Mouse (Mus musculus): Measurements from ENCODE around the gene Knl1. TPM values are rescaled to one million over a fixed set of nuclear protein-coding genes. Genes with fewer than 3 reads are reported as not detected.
A peak's percentile ranks its signal among the peaks of the same experiment; 100 is the strongest.

Gene Knl1
- polyA plus RNA-seq, 1 experiment, result 1.4 TPM

DNA sequence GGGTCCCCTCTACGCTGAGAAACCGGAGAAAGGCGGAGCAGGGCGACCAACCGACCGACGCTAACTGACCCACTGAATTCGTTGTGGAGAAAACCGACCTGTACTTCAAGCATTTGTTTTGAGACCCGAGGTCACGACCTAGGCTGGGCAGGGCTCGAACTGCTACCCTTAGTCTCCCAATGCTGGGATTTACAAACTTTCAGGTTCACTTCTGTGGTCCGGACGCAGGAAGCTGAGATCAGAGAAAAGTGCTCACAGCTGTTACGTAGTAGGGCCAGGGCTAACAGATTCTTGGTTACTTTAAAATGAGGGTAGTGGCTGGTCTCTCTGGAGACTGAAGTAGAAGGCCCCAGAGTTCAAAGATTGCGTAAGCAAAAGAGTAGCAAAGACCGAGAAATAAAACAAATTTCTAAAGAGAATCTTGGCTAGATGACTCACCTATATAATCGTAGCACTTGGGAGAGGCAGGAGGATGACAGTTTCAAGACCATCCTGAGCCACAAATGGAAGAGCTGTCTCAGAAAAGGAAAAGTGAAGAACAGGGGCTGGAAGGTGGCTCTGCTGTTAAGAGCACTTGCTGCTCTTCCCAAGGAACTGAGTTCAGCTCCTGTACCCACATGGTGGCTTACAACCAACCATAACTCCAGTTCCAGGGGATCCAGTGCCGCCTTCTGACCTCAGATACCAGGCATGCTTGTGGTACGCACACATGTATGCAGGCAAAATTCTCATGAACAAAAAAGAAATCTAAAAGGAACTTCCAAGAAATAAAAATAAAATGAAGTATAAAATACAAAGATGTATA is 66.4 kb downstream of the Knl1 start:
- Histone ChIP-seq H3K4me2 (ENCODE audit: low read depth) (peak overlapping the region; percentile 79), H3K79me2 (ENCODE audit: control insufficient read depth, insufficient read depth) (peaks cover 18% of the 10 kb centered on the region), H3K27me3 (ENCODE audit: control insufficient read depth, insufficient read depth, insufficient read length) (no peaks in the 10 kb centered on the region), H3K36me3 (ENCODE audit: control insufficient read depth, insufficient read depth) (no peaks in the 10 kb centered on the region), H3K4me3 (peak overlapping the region; percentile 70), H3ac (ENCODE audit: control insufficient read depth, insufficient read length) (no peak overlapping the region)
- TF ChIP-seq REST (IDR thresholded peaks at IDR 0.05; ENCODE audit: insufficient read depth, insufficient read length), result no peak
- TF ChIP-seq E2F4 (IDR thresholded peaks at IDR 0.05; ENCODE audit: insufficient read depth), result no peak
- TF ChIP-seq MYOG (IDR thresholded peaks at IDR 0.05; ENCODE audit: control insufficient read depth in 1 of 3, insufficient read depth in 1 of 3, insufficient read length in 2 of 3, low read depth in 2 of 3), result no peak
- TF ChIP-seq MAX (IDR thresholded peaks at IDR 0.05; ENCODE audit: low read depth), result no peak

DNA sequence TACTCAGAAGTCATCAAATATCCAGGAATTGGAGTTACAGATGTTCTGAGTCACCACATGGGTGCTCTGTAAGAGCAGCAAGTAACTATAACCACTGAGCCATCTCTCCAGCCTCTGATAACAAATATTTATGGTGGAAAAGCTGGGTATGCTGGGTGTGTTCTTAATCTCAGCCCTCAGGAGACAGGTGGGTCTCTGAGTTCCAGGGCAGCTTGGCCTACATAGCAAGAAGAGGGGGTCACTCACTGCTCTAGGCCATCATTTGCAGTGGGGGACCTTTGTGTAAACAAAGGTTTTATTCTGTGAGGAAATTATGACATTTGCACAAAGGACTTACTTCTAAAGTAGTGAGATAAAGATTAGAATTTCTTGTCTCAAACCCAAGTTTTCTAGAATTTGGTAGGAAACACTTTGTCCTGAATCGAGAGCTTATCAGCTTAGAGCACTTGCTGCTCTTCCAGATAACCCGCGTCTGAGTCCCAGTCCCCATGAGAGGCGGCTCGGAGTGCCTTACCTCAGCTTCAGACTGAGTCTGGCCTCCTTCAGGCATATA is 89.5 kb downstream of the Knl1 start:
- Histone ChIP-seq H3K4me3 (no peak overlapping the region), H3ac (ENCODE audit: control insufficient read depth, insufficient read length) (no peak overlapping the region), H3K27me3 (ENCODE audit: control insufficient read depth, insufficient read depth, insufficient read length) (no peaks in the 10 kb centered on the region), H3K79me2 (ENCODE audit: control insufficient read depth, insufficient read depth) (no peaks in the 10 kb centered on the region), H3K4me2 (ENCODE audit: low read depth) (no peak overlapping the region), H3K36me3 (ENCODE audit: control insufficient read depth, insufficient read depth) (peaks cover 56% of the 10 kb centered on the region)
- TF ChIP-seq MAX (IDR thresholded peaks at IDR 0.05; ENCODE audit: low read depth), result no peak
- no peak for TF ChIP-seq TCF12 (IDR thresholded peaks at IDR 0.05; ENCODE audit: insufficient read depth, poor library complexity, severe bottlenecking)
- no peak for TF ChIP-seq CEBPB (IDR thresholded peaks at IDR 0.05; ENCODE audit: insufficient read depth, poor library complexity, severe bottlenecking)
- TF ChIP-seq REST (IDR thresholded peaks at IDR 0.05; ENCODE audit: insufficient read depth, insufficient read length), result no peak
- no peak for TF ChIP-seq POLR2AphosphoS2 (IDR thresholded peaks at IDR 0.05; ENCODE audit: insufficient read length, low read depth)
- TF ChIP-seq MYOG (IDR thresholded peaks at IDR 0.05; ENCODE audit: control insufficient read depth in 1 of 3, insufficient read depth in 1 of 3, insufficient read length in 2 of 3, low read depth in 2 of 3), result no peak
- no peak for TF ChIP-seq SRF (IDR thresholded peaks at IDR 0.05; ENCODE audit: control insufficient read depth, insufficient read length, low read depth)
- TF ChIP-seq TCF3 (IDR thresholded peaks at IDR 0.05; ENCODE audit: insufficient read length, low read depth), result no peak
- TF ChIP-seq E2F4 (IDR thresholded peaks at IDR 0.05; ENCODE audit: insufficient read depth), result no peak
- no peak for TF ChIP-seq USF1 (IDR thresholded peaks at IDR 0.05; ENCODE audit: low read depth)
- no peak for TF ChIP-seq POLR2A (IDR thresholded peaks at IDR 0.05; ENCODE audit: insufficient read length, low read depth)
- TF ChIP-seq MYOD1 (IDR thresholded peaks at IDR 0.05; ENCODE audit: control insufficient read depth in 1 of 3, insufficient read length in 2 of 3, low read depth in 2 of 3), result no peak

- Histone ChIP-seq H3K4me2 (ENCODE audit: low read depth) (no peak overlapping the region), H3K36me3 (ENCODE audit: control insufficient read depth, insufficient read depth) (peaks cover 35% of the 10 kb centered on the region), H3K27me3 (ENCODE audit: control insufficient read depth, insufficient read depth, insufficient read length) (no peaks in the 10 kb centered on the region), H3K4me3 (no peak overlapping the region), H3ac (ENCODE audit: control insufficient read depth, insufficient read length) (no peak overlapping the region), H3K79me2 (ENCODE audit: control insufficient read depth, insufficient read depth) (no peaks in the 10 kb centered on the region)
- TF ChIP-seq TCF12 (IDR thresholded peaks at IDR 0.05; ENCODE audit: insufficient read depth, poor library complexity, severe bottlenecking) (no peak), POLR2A (IDR thresholded peaks at IDR 0.05; ENCODE audit: insufficient read length, low read depth) (no peak), REST (IDR thresholded peaks at IDR 0.05; ENCODE audit: insufficient read depth, insufficient read length) (no peak), MYOG (IDR thresholded peaks at IDR 0.05; ENCODE audit: control insufficient read depth in 1 of 3, insufficient read depth in 1 of 3, insufficient read length in 2 of 3, low read depth in 2 of 3) (no peak)
Observed at GRCm38 (mm10) chr2:119145199-119145598, 98.3 kb downstream of the Knl1 start.

DNA sequence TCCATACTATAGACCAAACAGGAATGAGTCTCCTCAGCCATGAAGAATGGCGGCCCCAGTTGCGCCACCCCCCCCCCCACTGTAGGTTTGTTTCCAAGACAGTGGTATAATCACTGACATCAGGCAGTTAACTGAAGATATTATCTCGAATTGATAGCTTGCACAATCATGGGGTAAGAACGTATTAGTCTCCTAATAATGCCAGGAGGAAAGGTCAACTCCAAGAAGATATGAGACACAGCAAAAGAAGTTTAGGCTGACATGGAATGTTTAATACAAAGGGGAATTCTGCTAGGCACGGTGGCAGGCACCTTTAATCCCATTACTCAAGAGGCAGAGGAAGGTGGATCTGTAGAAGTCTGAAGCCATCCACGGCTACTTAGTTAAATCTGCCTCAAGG is 99.5 kb downstream of the Knl1 start:
- TF ChIP-seq TCF12 (IDR thresholded peaks at IDR 0.05; ENCODE audit: insufficient read depth, poor library complexity, severe bottlenecking) (no peak), REST (IDR thresholded peaks at IDR 0.05; ENCODE audit: insufficient read depth, insufficient read length) (no peak), MYOD1 (IDR thresholded peaks at IDR 0.05; ENCODE audit: control insufficient read depth in 1 of 3, insufficient read length in 2 of 3, low read depth in 2 of 3) (no peak), CEBPB (IDR thresholded peaks at IDR 0.05; ENCODE audit: insufficient read depth, poor library complexity, severe bottlenecking) (no peak), POLR2AphosphoS2 (IDR thresholded peaks at IDR 0.05; ENCODE audit: insufficient read length, low read depth) (no peak), TCF3 (IDR thresholded peaks at IDR 0.05; ENCODE audit: insufficient read length, low read depth) (no peak)
- no peaks in the 10 kb centered on the region for H3K79me2 ChIP-seq (ENCODE audit: control insufficient read depth, insufficient read depth)
- no peak overlapping the region for H3K4me3 ChIP-seq
- H3K27me3 ChIP-seq (ENCODE audit: control insufficient read depth, insufficient read depth, insufficient read length), result no peaks in the 10 kb centered on the region
- H3K36me3 ChIP-seq (ENCODE audit: control insufficient read depth, insufficient read depth), result peaks cover 32% of the 10 kb centered on the region
- H3K4me2 ChIP-seq (ENCODE audit: low read depth), result no peak overlapping the region
- no peak overlapping the region for H3ac ChIP-seq (ENCODE audit: control insufficient read depth, insufficient read length)

DNA sequence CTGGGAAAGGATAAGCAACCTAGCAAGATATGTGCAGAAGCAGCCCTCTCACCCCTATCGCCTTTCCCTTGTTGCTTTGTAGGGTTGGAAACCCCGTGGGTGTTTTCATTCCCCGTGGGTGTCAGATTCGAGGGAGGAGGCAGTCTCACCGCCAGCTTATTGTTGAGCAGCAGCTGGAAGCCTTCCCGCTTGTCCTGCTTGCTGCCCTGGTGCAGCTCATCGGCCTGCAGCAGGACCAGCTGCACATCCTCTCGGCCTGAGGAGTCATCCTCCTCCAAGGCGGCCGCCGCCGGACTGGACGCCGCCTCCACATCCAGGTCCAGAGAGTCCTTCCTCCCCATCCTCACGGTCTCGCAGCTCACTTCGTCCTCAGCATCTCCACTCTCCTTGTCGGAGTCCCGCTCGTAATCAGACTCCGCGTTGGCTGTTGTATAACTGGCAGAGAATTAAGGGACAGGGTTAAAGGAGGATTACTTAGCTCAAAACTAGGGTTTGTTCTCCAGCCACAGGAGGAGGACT is 100.3 kb downstream of the Knl1 start:
- Histone ChIP-seq H3K4me2 (ENCODE audit: low read depth) (no peak overlapping the region), H3K27me3 (ENCODE audit: control insufficient read depth, insufficient read depth, insufficient read length) (no peaks in the 10 kb centered on the region), H3ac (ENCODE audit: control insufficient read depth, insufficient read length) (no peak overlapping the region), H3K79me2 (ENCODE audit: control insufficient read depth, insufficient read depth) (no peaks in the 10 kb centered on the region), H3K4me3 (no peak overlapping the region), H3K36me3 (ENCODE audit: control insufficient read depth, insufficient read depth) (peaks cover 31% of the 10 kb centered on the region)
- TF ChIP-seq SRF (IDR thresholded peaks at IDR 0.05; ENCODE audit: control insufficient read depth, insufficient read length, low read depth), result no peak
- TF ChIP-seq TCF3 (IDR thresholded peaks at IDR 0.05; ENCODE audit: insufficient read length, low read depth), result no peak
- no peak for TF ChIP-seq MYOD1 (IDR thresholded peaks at IDR 0.05; ENCODE audit: control insufficient read depth in 1 of 3, insufficient read length in 2 of 3, low read depth in 2 of 3)
- TF ChIP-seq CEBPB (IDR thresholded peaks at IDR 0.05; ENCODE audit: insufficient read depth, poor library complexity, severe bottlenecking), result no peak
- TF ChIP-seq POLR2AphosphoS2 (IDR thresholded peaks at IDR 0.05; ENCODE audit: insufficient read length, low read depth), result no peak
- no peak for TF ChIP-seq USF1 (IDR thresholded peaks at IDR 0.05; ENCODE audit: low read depth)
- no peak for TF ChIP-seq REST (IDR thresholded peaks at IDR 0.05; ENCODE audit: insufficient read depth, insufficient read length)
- TF ChIP-seq TCF12 (IDR thresholded peaks at IDR 0.05; ENCODE audit: insufficient read depth, poor library complexity, severe bottlenecking), result no peak
- no peak for TF ChIP-seq E2F4 (IDR thresholded peaks at IDR 0.05; ENCODE audit: insufficient read depth)
- TF ChIP-seq MAX (IDR thresholded peaks at IDR 0.05; ENCODE audit: low read depth), result no peak
